Mouse (Mus musculus) ovary, postnatal 10 days (tissue): ENCODE results near the gene H2-Ob.
"Not testable (repeated sequence)": the region's sequence is repeated elsewhere in the genome, so short reads cannot be mapped to it uniquely, and the experiment has no call there.

Experiments
- DNase-seq: peaks from one replicate; pipeline ENCODE4 v3.0.0; 2022; ENCODE audit warnings: low spot score

H2-Ob gene

DNA sequence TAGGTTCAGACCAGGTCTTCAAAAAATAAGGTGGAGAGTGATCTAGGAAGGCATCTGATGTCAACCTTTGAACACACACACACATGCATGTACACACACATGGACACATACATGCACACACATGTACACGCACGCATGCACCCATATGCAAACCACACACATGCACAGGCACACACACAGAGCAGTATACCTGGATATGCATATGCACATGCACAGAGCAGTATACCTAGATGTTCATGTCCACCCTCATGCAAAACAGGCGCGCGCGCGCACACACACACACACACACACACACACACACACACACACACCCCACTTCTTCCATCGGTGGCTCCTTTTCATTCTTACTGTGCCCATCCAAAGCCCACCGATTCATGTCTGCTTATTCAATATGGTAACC, 30.8 kb upstream of the H2-Ob start:
- DNase-seq: no peak

DNA sequence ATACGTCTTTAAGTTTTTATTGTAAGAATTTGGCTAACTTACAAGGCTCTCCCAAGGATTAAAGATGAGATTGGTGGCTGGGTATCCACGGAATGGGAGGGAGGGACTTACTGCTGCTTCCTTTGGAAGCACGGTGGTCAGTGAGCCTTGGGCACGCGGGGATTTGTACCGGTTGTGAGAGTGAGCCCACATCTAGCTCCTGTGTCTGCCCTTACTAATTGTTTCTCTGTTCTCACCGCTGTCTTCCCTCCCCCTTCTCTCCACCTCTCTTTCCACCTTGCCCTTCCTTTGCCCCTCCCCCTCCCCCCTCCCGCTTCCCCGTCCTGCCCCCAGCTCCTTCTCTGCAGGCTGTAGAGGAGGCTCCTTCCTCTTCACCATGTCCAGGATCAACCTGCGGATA, 30.3 kb upstream of the H2-Ob start:
- no peak for DNase-seq

DNA sequence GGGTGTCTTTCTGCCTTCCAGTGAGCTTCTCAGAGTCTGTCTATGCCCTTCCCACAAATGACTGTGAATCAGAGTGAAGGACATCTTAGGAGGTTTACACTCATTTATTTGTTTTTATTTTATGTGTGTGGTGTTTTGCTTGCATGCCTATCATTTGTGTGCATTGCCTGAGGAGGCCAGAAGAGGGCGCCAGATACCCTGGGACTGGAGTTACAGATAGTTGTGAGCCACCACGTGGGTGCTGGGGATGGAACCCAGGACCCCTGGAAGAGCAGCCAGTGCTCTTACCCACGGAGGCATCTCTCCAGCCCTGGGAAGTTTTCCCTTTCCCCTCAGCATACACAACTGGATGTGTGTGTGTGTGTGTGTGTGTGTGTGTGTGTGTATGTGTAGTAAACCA, 29.0 kb upstream of the H2-Ob start:
- no peak for DNase-seq

DNA sequence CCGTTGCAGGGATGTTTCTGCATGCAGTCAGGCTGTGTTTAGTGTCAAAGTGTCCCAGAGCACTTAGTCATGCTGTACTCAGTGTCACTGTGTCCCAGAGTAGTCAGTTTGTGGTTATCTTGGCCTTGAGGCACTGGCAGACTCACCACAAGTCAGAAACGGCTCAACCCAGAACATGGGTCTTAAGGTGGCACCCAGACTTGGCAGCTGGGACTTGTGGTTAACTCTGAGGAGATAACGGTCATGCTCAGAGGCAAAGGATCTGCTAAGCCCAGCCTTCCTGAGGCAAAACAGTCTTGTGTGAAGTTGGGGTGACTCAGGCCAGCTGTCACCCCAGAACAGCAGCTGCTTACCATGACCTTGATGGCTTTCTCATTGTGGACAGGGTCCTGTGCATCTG, 28.1 kb upstream of the H2-Ob start:
- DNase-seq: no peak

DNA sequence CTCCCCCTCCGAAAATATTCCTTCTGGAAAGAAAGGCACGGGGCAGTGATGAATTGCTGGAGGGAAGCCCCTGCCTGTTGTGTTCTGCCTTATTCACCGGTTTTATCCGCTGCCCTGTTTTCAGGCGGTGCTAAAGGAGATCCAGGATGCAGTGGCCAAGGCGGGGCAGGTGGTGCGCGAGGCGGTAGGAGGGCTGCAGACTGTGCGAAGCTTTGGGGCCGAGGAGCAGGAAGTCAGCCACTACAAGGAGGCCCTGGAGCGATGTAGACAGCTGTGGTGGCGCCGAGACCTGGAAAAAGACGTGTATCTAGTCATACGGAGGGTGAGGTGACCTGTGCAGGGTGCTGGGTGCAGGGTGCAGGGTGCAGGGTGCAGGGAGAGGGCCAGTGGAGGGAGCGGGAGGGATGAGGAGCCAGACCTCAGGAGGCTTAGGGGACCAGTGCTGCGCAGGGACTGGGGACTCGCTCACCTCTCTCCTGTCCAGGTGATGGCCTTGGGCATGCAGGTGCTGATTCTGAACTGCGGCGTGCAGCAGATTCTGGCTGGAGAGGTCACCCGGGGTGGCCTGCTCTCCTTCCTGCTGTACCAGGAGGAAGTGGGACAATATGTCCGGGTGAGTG, 26.8 kb upstream of the H2-Ob start:
- no peak for DNase-seq

DNA sequence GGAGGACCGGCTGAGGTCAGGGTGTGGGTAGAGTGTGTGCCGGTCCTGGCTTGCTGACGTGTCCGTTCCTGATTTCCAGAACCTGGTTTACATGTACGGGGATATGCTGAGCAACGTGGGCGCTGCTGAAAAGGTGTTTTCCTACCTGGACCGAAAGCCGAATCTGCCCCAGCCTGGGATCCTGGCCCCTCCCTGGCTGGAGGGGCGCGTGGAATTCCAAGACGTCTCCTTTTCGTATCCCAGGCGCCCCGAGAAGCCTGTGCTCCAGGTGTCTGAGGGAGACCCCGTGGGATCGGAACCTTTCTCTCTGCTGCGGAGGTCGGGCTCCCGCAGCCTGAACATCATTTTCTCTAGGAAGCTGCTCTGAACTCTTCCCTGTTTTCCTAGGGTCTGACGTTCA, 24.8 kb upstream of the H2-Ob start:
- no peak for DNase-seq

DNA sequence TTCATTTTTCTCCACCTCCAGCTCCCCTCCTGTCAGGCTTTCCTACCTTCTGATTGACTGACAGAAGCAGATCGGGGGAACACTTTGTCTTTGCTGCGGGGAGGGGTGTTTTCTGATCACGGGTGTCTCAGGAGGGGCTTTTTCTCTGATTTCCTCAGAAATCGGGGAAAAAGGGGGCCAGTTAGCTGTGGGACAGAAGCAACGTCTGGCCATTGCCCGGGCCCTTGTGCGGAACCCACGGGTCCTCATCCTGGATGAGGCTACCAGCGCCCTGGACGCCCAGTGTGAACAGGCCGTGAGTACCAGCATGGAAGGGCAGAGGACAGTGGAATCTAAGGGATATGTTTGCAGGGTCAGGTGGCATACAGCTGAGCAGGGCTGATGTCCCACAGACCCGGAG, 23.5 kb upstream of the H2-Ob start:
- no peak for DNase-seq

DNA sequence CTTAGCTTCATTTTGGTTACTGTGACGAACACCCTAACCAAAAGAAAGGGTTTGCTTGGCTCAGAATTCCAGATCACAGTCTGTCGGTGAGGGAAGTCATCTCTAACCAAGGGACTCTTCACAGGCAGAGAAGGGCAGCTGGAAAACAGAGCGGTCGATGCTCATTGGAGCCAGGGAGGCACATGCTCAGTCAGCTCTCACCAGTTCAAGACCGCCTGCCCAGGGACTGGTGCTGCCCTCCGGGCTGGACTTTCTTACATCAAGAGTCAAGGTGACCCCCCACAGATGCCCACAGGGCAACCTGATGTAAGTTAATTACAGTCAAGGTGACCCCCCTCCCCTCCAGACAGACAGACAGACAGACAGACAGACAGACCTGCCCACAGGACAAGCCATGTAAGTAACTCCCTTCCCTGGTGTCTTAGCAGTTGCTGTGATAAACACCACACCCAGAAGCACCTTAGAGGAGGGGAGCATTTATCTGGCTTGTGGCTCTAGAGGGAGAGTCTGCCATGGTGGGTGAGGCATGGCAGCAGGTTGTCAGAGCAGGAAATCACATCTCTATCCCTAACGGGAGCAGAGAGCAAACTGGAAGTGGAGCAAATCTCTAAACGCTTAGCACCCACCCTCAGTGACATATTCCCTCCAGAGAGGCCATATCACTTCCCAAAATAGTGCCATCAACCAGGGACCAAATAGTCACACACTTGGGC, 21.3 kb upstream of the H2-Ob start:
- no peak for DNase-seq

DNA sequence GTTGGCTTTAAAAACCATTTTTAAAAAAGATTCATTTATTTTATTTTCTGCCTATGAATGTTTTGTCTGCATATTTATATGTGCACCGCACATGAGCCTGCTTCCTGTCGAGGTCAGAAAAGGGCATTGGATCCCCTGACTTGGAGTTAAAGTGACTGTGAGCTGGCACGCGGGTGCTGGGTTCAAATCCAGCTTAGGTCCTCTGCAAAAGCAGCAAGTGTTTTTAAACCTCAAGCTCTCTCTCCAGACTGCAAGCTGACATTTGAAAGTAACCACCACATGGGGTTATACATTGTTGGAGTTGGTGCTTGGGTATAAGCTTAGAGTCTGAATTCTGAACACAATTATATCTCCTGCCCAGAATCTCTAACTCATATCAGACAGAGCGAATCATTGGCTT, 20.7 kb upstream of the H2-Ob start:
- no peak for DNase-seq

DNA sequence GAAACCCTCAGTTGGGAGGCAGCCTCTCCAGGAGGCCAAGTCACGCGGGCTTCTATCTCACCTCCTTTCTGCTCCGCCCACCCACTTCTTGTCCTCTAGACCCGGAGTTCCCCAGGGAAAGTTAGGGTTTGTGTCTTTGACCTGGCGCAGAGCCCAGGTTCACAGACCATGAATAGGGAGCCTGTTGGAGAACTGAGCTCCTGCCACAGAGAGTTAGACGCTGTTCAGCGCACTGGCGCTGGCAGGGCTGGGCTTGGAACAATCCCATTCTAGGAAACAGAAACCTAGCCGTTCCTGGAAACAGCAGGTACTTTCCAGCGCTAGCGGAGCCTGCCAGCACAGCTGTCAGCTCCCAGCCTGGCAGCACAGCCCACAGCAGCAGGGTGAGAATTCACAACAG, 20.0 kb upstream of the H2-Ob start:
- no peak for DNase-seq

DNA sequence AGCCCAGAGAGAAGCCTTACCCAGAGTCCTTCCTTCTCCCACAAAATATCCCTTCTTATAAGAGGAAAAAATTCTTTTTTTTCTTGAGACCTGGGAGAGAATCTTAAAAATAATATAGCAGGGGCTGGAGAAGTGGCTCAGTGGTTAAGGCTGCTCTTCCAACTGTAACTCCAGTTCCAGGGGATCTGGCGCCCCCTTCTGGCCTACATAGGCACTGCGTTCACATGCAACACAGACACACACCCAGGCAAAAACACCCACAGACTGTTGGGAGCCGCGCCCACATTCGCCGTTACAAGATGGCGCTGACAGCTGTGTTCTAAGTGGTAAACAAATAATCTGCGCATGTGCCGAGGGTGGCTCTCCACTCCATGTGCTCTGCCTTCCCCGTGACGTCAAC, 19.6 kb upstream of the H2-Ob start:
- not testable (repeated sequence) for DNase-seq

DNA sequence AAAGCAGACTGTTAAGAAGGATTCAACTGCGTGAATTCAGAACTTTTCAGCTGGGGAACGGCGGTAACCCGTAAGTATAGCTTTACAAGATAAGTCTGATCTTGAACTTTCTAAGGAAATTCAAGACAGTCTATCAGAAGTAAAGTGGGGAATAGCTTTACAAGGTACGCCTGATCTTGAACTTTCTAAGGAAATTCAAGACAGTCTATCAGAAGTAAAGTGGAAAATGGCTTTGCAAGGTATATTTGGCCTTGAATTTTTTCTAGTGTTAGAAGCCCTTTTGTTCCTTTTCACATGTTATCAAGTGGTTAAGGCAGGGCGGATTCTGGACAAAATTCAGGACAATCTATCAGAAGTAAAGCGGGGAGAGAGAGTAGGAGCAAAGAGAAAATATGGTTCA, 18.9 kb upstream of the H2-Ob start:
- not testable (repeated sequence) for DNase-seq

DNA sequence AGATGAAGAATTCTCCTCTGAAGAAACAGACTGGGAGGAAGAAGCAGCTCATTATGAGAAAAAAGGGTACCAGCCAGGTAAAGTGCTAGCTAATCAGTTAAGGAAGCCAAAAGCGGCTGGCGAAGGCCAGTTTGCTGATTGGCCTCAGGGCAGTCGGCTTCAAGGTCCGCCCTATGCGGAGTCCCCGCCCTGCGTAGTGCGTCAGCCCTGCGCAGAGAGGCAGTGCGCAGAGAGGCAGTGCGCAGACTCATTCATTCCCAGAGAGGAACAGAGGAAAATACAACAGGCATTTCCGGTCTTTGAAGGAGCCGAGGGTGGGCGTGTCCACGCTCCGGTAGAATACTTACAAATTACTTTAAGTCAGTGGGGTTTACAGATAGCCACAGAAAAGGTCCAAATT, 18.3 kb upstream of the H2-Ob start:
- not testable (repeated sequence) for DNase-seq

DNA sequence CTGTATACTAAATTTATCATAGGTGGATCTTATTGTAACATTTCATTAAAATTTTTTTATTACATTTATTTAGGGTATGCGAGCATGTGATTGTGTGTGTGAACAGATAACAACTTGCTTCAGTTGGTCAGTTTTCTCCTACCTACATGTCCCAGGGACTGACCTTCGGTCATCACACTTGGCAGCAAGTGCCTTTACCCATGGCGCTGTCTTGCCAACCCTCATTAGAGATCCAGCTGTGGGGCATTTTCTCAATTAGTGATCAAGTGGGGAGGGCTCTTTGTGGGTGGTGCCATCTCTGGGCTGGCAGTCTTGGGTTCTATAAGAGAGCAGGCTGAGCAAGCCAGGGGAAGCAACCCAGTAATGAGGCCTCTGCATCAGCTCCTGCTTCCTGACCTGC, 13.9 kb upstream of the H2-Ob start:
- DNase-seq: no peak

DNA sequence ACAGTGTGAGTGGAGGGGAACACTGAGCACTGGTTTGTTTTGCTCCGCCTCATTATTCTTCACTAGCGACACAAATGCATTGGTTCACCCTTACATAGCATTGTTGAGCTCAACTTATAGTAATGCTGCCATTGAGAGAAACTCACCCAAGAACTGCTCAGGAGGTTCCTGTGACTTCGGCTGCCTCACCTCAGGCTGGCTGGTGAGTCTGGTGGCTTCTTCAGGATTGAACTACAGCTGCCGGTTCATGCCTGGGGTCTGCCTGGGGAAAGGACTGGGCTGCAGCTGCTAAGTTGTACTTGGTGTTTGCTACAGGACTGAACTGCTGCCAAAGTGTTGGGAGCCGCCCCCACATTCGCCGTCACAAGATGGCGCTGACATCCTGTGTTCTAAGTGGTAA, 13.3 kb upstream of the H2-Ob start:
- no peak for DNase-seq

DNA sequence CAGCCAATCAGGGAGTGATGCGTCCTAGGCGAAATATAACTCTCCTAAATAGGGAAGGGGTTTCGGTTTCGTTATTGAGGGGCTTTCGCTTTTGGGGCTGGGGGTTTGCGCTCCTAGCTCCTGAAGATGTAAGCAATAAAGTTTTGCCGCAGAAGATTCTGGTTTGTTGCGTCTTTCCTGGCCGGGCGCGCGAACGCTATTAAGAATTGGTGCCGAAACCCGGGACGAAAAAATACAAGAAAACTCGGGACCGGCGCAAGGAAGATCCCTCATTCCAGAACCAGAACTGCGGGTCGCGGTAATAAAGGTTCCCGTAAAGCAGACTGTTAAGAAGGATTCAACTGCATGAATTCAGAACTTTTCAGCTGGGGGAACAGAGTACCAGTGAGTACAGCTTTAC, 12.8 kb upstream of the H2-Ob start:
- DNase-seq: not testable (repeated sequence)

DNA sequence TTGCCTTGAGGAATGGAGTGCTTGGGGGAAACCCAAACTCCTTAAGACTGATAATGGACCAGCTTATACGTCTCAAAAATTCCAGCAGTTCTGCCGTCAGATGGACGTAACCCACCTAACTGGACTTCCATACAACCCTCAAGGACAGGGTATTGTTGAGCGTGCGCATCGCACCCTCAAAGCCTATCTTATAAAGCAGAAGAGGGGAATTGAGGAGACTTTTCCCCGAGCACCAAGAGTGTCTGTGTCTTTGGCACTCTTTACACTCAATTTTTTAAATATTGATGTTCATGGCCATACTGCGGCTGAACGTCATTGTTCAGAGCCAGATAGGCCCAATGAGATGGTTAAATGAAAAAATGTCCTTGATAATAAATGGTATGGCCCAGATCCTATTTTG, 7.7 kb upstream of the H2-Ob start:
- not testable (repeated sequence) for DNase-seq

DNA sequence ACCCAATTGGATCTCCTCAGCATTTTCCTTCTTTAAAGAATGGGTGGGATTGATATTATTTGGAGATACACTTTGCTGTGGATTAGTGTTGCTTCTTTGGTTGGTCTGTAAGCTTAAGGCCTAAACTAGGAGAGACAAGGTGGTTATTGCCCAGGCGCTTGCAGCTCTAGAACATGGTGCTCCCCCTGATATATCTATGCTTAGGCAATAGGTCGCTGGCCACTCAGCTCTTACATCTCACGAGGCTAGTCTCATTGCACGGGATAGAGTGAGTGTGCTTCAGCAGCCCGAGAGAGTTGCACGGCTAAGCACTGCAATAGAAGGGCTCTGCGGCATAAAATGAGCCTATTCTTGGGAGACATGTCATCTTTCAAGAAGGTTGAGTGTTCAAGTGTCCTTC, 6.7 kb upstream of the H2-Ob start:
- not testable (repeated sequence) for DNase-seq

DNA sequence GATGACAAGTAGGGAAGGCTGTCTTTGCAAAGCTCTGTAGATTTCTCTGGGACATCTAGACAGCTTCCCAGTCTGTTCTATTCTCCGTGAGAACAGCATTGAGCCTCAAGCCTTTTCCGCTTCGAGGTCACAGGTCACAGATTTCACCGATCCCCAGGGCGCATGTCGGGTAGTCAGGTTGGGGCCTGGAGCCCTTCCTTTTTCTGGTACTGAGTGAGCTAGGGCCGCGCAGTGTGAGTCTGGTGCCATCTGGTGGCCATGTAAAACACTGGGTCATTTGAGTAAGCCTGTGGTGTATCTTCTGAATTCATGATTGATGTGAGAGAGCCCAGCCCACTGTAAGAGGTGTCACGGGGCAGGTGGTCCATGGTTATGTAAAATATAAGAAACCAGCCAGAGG, 3.8 kb upstream of the H2-Ob start:
- DNase-seq: peak; percentile 33

DNA sequence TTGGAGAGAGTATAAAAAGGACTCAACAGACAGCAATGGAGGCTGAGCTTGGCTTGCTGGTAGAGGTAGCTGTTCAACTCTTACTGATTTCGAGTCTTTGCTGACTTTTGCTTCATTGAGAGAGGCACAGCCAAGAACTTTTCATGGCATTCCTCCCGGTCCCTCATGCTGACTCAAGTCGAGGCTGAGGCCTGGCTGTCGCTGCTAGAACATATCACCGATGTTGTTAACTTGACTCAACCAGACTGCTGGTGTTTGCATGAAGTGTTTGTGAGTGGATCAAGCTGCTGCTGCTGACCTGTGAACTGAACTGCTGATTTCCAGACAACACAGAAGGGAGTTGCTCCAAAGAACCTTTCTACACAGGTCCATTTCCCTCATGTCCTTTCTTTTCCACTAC, 2.0 kb upstream of the H2-Ob start:
- DNase-seq: no peak

DNA sequence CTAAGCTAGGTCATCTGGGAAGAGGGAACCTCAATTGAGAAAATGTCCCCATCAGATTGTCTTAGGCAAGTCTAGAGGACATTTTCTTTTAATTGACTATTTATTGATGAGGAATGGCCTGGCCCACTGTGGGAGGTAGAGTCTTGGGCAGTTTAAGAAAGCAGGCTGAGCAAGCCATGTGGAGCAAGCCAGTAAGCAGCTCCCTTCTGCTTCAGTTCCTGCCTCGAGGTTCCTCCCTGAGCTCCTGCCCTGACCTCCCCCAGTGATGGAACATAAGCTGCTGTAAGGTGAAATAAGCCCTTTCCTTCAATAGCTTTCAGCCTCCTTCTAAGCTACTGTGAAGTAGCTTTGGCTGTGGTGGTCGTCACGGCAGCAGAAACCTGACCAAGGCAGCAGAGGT, 962 bp upstream of the H2-Ob start:
- no peak for DNase-seq

DNA sequence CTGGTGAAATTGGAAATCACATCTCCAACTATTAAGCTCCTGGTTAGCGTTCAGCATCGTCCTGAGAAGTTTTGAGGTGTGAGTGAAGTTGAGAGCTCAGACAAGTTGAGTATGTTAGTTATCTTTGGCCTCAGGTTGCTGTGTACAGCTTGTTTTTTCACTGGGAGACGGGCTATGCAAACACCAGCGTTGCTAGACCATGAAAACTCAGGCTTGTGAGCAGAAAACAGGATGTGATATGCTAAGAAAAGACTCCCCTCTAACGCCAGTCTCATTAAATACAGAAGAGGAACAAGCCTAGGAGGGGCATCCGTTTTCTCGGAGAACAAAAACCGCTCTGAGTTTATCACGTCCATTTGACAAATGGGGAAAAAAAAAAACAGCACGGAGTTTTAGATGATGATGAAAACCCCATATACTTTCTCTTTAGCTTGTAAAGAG, 918 bp downstream of the H2-Ob start:
- DNase-seq: no peak

DNA sequence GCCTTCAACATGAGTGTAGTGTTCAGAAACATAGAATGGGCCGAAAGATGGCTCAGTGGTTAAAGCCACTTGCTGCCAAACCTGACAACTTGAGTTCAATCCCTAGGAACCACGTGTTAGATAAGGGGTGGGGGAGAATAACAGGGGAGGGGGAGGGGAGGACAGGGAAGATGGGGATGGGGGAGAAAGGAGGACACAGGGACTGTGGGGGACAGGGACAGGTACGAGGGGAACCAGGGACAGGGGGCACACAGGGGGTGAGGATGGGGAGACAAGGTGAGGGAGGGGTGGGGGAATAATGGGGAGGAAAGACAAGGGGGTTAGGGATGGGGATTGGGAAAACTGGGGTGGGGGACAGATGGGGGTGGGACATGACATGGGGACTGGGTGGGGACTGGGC, 1.7 kb downstream of the H2-Ob start:
- no peak for DNase-seq

DNA sequence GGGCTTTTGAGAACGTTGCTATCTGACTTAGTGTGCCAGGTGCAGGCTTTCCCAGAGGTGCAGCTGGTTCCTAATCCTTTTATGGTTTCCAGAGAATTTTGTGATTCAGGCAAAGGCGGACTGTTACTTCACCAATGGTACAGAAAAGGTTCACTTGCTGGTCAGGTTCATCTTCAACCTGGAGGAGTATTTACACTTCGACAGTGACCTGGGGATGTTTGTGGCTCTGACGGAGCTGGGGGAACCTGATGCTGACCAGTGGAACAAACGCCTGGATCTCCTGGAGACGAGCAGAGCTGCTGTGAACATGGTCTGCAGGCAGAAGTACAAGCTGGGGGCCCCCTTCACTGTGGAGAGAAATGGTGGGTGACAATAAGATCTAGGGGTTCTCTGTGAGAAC, 2.2 kb downstream of the H2-Ob start:
- no peak for DNase-seq
